Mouse (Mus musculus): ENCODE data around the gene Cd59b.

DNA sequence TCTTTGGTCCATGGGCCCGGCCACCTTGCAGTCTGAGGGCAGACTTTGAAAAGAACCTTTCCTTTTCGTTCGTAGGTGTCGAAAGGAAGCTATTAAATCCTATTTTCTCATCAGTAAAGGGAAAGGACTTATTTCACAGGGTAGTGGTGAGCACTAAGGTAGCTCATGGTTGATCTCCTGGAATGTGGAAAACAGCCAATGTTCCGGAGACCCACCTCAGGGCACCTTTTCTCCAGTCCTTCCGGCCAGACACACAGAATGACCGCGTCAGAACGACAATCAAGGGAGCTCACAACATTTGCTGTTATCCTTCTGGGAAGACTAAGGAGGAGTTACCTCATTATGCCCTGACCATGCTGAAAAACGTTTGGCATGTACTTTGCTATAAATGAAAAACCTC, 26.6 kb downstream of the Cd59b start:
- TF ChIP-seq POLR2A (IDR thresholded peaks at IDR 0.05; ENCODE audit: borderline replicate concordance, control insufficient read depth, low read depth, low read length) = no peak
- TF ChIP-seq CTCF (IDR thresholded peaks at IDR 0.05; ENCODE audit: control insufficient read depth, insufficient read depth, low read length) = no peak
